Mouse (Mus musculus) brain, embryonic 14.5 days (tissue): ENCODE results near the gene Ids.

Source experiments
- CTCF ChIP-seq: fragments of 200-500 bp; IDR thresholded peaks from 2 replicates; pipeline ENCODE4 v1.5.1; 2012; ENCODE audit warnings: inconsistent platforms, mild to moderate bottlenecking, moderate library complexity, borderline replicate concordance; ENCODE audit not compliant: insufficient read depth, insufficient read length; ENCODE audit errors: extremely low read depth
- POLR2A ChIP-seq: fragments of 200-500 bp; IDR thresholded peaks from 2 replicates; pipeline ENCODE4 v1.6.1; 2012; ENCODE audit warnings: mild to moderate bottlenecking, inconsistent platforms, borderline replicate concordance; ENCODE audit not compliant: poor library complexity, insufficient read depth, insufficient read length, severe bottlenecking; ENCODE audit errors: extremely low read depth

DNA sequence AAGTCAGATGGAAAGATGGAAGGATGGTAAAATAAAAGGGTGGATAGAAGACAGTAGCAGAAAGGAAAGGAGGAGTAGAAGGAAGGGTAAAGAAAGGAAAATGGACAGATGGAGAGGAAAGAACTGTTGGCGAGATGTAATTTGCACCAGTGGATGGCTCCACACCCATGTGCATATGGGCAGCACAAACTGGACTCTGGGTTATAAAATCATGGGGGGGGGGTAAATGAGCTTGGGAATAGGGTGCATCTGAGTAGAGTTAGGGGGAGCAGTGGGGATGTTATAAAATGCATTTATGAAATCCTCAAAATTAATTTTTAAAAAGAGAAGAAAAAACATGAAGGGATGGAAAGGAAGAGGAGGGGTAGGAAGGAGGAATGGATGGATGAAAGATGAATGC, 682 bp downstream of the Ids start:
- TF ChIP-seq CTCF (no peak), POLR2A (no peak)
